Mouse (Mus musculus) frontal cortex, postnatal 10 days (tissue): Measurements from ENCODE around the gene Ly6g.
"Not testable (repeated sequence)": the region's sequence is repeated elsewhere in the genome, so short reads cannot be mapped to it uniquely, and the experiment has no call there.

ENCODE experiments used
- DNase-seq, 2 experiments: peaks; one replicate each; pipeline ENCODE4 v3.0.0; 2022; ENCODE audit warnings: low spot score in 2 of 2, mixed read lengths in 1 of 2

Gene Ly6g

DNA sequence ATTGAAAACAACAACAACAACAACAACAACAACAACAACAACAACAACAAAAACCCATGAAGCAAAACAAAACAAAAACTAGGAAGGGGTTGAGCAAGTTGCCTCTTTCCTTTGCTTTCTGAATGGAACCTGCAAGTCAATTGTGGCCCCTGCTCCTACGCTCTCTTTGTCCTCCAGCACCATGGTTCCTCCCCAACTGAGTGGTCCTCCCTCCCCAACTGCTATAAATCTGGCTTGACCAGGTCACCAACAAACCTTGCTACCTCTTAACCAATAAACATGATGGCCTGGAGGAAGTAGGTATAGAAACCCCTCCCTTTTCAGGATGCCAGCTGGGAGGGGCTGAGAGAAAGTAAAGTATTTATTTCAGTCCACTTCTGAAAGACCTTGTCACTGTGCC is at the start of gene Ly6g:
Gene Ly6g, plus strand, starts transcription at position 301 of the 400 bp plus-strand sequence.
- DNase-seq = no peak

DNA sequence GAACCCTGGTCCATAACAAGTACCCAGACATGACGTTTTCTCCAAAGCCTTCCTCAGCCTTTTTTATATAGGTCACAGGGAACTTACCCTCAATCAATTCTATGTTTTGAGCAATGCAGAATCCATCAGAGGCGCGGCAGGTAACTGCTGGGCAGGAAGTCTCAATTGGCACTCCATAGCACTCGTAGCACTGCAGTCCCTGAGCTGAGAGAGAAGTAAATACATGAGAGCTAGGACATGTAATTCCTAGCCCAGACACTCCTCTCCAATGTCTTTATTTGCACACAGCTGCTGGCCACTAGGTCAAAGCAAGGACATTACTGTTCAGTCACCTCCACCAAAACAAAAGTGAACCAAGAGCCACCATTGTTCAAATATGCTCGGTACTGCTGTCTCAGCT is 44.6 kb upstream of the Ly6g start:
- not testable (repeated sequence) for DNase-seq

DNA sequence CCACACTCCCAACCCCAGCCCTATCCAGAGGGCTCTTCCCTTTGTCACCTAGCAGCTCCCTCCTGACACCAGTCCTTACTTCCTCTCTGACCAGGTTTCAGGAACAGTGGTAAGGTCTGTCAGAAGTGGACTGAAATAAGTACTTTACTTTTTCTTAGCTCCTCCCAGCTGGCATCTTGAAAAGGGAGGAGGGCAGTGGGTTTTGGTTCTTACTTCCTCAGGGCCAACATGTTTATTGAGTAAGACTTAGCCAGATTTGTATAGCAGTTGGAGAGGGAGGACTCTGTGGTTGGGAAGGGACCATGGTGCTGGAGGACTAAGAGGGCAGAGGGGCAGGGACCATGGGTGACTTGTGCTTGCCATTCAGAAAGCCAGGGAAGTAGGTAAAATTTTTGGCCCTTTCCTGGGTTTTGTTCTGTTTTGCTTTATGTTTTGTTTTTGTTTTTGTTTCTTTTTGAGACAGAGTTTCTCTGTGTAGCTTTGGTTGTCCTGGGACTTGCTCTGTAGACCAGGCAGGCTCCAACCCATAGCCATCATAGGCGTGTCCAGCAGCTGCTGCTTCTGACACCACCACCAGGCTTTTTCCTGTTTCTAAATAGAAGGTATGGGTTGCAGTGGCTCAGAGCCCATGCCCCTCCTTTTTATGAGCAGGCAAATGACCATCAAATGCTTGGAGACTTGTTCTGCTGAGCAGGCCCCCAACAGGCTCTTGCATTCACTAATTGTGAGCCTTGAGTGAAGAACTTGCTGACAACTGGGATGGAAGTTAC is 43.0 kb upstream of the Ly6g start, which contains the start of gene Ly6c2:
Gene Ly6c2, minus strand, starts transcription at position 110 of the 770 bp plus-strand sequence.
- DNase-seq = not testable (repeated sequence)

DNA sequence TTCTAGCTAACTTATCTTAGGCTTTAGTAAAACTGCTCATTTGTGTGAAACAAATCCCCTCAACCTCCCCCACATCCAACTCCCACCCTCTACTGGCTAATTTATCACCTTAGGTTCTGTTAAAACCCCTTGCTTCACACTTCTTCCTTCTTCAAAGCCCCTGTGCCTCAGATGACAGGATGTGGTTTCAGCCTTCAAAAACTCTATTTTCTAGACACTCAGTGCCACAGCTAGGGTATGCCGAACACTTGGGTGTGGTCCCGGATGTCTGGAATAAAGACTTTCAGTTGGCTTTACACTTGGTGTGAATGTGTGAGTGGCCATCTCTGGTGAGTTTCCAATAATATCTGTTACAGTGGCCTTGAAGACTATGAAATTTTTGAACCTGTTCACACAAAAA is 38.5 kb upstream of the Ly6g start:
- no peak for DNase-seq

DNA sequence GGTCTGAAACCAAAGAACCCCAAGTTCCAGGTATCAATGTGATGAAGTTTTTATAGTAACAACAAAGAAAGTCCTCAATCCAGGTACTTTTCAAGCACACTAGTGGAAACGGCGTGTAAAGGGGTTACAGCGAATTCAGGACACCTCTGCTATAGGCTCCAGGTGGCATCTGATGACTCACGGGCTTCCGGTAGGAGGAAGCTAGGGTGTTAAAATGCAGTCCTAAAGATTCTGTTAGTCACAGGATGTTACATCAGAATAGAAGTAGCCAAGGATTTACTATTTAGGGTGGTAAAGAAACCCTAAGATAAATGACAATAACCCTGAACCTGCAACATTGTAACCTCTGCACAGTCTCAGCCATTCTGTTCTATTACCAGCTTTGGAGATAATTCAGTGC is 37.6 kb upstream of the Ly6g start:
- not testable (repeated sequence) for DNase-seq

DNA sequence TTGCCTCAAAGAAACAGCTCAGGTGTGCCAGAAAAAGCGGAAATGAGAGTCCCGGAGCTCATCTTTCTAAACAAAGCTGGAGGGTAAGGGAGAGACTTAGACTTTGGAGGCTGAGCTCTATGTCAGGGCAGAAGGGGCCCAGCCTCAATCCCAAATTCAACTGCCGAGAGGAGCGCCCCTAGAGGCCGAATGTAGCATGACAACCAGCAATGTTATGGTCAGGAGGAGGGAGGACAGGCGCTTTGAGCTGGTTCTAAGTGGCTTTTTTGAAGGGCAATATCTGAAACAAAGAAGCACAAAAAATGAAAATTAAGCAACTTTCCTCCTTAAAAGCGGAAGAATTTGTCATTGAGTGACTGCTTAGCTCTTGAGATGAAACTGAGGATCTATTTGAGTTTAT is 36.3 kb upstream of the Ly6g start:
- peak in 1 of 2 experiments; percentile 8 for DNase-seq

DNA sequence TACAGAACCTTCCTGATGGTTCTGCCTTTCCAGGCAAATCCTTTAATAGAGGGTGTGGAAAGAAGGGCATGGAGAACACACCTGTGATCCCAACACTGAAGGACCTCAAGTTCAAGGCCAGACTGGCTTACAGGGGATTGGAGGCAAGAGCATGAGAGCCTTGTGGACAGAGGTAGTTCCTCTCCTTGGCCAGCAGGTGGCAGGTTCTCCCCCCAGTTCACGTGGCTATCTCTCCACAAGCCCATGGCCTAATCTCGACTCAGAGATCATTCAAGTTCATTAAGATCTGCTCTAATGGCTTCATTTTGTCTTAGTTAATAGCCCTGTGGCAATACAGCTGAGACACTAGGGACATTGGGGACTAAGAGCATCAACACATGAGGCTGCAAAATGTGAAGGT is 35.0 kb upstream of the Ly6g start:
- DNase-seq = no peak

DNA sequence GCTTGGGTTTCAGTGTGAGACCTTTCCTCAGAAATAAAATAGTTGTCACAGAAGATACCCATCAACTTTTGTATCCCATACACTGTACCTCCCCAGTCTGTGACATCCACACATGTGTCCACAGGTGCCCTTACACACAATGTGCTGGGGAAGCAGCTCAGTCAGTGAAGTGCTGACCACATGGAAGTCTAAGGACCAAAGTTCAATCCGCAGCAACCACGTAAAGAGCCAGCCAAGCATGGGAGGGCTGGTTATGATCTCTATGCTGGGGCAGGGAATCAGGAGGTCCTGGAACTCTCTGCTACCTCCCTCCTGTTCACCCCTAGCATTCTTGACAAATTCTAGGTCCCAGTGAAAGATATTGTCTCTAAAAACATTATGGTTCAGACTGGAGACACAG is 22.7 kb upstream of the Ly6g start:
- not testable (repeated sequence) for DNase-seq

DNA sequence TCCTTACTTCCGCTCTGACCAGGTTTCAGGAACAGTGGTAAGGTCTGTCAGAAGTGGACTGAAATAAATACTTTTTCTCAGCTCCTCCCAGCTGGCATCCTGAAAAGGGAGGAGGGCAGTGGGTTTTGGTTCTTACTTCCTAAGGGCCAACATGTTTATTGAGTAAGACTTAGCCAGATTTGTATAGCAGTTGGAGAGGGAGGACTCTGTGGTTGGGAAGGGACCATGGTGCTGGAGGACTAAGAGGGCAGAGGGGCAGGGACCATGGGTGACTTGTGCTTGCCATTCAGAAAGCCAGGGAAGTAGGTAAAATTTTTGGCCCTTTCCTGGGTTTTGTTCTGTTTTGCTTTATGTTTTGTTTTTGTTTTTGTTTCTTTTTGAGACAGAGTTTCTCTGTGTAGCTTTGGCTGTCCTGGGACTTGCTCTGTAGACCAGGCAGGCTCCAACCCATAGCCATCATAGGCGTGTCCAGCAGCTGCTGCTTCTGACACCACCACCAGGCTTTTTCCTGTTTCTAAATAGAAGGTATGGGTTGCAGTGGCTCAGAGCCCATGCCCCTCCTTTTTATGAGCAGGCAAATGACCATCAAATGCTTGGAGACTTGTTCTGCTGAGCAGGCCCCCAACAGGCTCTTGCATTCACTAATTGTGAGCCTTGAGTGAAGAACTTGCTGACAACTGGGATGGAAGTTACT is 19.8 kb upstream of the Ly6g start:
- DNase-seq = not testable (repeated sequence)

DNA sequence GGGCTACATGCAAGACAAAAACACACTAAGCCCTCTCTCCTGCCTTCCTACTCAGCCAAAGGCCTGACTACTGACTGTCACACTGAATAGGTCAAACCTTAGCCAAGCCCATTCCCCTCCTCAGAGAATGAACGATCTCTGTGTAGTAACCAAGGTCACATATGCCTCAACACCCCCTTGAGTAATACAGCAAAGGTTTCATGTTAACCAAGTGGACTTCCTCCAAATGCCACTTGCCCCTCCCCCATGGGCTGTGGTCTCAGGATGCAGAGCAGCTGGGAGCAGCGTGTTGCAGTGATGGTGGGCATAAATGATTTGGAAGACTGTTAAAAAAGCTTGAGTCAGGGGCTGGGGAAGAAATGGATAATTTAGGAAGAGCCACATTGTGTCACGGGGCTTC is 17.3 kb upstream of the Ly6g start:
- DNase-seq = not testable (repeated sequence)

DNA sequence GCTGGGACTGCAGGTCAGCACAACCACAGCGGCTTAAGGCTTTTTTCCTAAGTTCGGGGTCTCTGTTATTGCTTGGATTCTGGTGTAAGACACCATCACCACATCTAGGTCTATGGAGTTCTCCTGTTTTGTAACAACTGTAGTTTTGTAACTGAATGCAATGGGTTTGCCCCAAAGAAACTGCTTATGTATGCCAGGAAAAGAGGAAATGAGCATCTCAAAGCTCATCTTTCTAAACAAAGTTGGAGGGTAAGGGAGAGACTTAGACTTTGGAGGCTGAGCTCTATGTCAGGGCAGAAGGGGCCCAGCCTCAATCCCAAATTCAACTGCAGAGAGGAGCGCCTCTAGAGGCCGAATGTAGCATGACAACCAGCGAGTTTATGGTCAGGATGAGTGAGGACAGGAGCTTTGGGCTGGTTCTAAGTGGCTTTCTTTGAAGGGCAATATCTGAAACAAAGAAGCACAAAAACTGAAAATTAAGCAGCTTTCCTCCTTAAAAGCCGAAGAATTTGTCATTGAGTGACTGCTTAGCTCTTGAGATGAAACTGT is 13.2 kb upstream of the Ly6g start:
- DNase-seq = not testable (repeated sequence)

DNA sequence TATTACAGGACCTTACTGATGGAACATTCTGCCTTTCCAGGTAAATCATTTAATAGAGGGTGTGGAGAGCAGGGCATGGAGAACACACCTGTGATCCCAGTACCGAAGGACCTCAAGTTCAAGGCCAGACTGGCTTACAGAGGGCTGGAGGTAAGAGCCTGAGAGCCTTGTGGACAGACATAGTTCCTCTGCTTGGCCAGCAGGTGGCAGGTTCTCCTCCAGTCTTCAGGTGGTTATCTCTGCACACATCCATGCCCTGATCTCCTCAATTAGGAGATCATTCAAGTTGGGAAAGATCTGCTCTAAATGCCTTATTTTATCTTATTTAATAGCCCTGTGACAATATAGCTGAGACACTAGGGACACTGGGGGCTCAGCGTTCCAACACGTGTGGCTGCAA is 11.3 kb upstream of the Ly6g start:
- no peak for DNase-seq

DNA sequence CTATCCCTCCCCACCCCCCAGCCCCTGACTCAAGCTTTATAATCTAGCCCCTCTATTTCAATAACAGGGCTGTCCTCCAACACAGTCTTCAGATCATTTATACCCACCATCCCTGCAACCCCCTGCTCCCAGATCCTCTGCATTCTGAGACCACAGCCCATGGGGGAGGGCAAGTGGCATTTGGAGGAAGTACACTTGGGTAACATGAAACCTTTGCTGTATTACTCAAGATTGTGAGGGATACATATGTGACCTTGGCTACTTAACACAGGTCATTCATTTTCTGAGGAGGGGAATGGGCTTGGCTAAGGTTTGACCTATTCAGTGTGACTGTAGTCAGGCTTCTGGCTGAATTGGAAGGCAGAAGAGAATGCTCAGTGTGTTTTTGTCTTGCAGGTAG is 2.0 kb upstream of the Ly6g start:
- DNase-seq = no peak

DNA sequence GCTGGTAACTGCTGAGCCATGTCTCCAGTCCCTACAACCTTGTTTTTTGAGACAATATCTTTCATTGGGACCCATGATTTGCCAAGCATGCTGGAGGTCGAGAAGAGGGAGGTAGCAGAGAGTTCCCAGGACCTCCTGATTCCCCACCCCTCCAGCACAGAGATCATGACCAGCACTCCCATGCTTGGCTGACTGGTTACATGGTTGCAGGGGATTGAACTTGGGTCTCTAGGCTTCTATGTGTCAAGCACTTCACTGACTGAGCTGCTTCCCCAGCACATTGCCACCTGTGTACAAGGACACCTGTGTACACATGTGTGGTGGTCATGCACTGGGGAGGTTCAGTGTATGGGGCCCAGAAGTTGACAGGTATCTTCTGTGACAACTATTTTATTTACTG is 2.6 kb downstream of the Ly6g start:
- DNase-seq = no peak

DNA sequence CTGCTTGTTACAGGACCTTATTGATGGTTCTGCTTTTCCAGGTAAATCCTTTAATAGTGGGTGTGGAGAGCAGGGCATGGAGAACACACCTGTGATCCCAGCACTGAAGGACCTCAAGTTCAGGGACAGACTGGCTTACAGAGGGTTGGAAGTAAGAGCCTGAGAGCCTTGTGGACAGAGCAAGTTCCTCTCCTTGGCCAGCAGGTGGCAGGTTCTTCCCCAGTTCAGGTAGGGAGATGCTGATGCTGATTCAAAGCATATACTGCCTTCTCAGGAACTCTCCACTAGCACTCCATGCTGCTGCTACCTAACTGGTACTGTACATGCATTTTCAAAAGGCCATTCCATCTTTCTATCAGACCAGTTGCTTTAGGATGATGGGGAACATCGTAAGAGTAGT is 20.5 kb downstream of the Ly6g start:
- DNase-seq = peak in 1 of 2 experiments; percentile 9

DNA sequence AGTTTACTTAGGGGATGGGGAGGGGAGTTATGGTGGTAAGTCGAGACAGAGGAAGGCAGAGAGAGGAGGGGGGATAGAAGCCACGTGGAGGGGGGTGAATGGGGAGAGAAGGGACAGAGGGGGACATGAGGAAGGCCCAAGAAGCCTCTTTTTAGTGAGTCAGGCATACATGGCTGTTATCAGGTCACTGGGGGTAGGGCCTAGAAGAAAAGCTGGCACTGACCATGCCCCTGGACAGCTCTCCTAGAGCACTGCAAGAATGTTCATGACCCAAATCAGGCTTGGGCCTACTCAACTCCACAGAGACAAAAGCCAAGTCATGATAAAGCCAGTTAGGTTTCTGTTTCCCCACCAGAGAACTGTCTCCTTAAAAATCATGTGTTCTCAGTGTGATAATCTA is 31.3 kb downstream of the Ly6g start:
- no peak for DNase-seq

DNA sequence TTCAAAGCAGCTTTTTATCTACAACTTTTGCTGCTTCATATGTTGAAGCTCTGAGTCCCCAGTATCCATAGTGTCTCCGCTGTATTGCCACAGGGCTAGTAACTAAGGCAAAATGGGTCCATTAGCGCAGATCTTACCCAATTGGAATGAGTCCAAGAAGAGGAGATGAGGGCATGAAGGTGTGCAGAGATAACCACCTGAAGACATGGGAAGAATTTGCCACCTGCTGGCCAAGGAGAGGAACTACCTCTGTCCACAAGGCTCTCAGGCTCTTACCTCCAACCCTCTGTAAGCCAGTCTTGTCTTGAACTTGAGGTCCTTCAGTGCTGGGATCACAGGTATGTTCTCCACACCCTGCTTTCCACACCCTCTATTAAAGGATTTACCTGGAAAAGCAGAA is 34.1 kb downstream of the Ly6g start:
- no peak for DNase-seq

DNA sequence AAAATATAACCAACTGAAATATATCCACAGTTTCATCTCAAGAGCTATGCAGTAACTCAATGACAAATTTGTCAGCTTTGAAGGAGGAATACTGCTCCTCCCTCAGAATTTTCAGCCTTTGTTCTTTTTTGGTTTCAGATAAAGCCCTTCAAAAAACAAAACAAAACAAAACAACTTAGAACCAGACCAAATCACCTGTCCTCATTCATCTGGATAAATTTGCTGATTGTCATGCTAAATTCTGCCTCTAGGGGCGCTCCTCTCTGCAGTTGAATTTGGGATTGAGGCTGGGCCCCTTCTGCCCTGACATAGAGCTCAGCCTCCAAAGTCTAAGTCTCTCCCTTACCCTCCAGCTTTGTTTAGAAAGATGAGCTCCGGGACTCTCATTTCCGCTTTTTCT is 35.5 kb downstream of the Ly6g start:
- DNase-seq = not testable (repeated sequence)
